Mouse (Mus musculus): ENCODE measurements around the gene Kcna7.
"Not testable (repeated sequence)": the region's sequence is repeated elsewhere in the genome, so short reads cannot be mapped to it uniquely, and the experiment has no call there.

The Kcna7 gene

GRCm38 (mm10) chr7:45395129-45395541 is 10.3 kb upstream of the Kcna7 start:
- DNase-seq (ENCODE audit: low read depth, low spot score) = peak; percentile 63

GRCm38 (mm10) chr7:45395578-45396336 is 9.7 kb upstream of the Kcna7 start, which contains the start of gene Snrnp70:
Snrnp70 (minus strand) TSS chr7:45395742.
- DNase-seq (ENCODE audit: low read depth, low spot score) = peak; percentile 100

GRCm38 (mm10) chr7:45396337-45396775 is 9.1 kb upstream of the Kcna7 start:
- not testable (repeated sequence) for DNase-seq (ENCODE audit: low read depth, low spot score)

GRCm38 (mm10) chr7:45396787-45397186 is 8.7 kb upstream of the Kcna7 start:
- DNase-seq (ENCODE audit: low read depth, low spot score) = no peak

- no peak for DNase-seq (ENCODE audit: low read depth, low spot score)
Observed at GRCm38 (mm10) chr7:45401521-45402085, 3.9 kb upstream of the Kcna7 start.

- DNase-seq (ENCODE audit: low read depth, low spot score) = peak; percentile 48
Observed at GRCm38 (mm10) chr7:45403532-45404261, 1.8 kb upstream of the Kcna7 start.

GRCm38 (mm10) chr7:45406157-45407156 is 1.0 kb downstream of the Kcna7 start:
- DNase-seq (ENCODE audit: low read depth, low spot score) = no peak

GRCm38 (mm10) chr7:45407836-45408235 is 2.4 kb downstream of the Kcna7 start:
- no peak for DNase-seq (ENCODE audit: low read depth, low spot score)

GRCm38 (mm10) chr7:45408351-45408750 is 2.9 kb downstream of the Kcna7 start:
- DNase-seq (ENCODE audit: low read depth, low spot score) = no peak

- no peak for DNase-seq (ENCODE audit: low read depth, low spot score)
Observed at GRCm38 (mm10) chr7:45408949-45409348, 3.5 kb downstream of the Kcna7 start.

GRCm38 (mm10) chr7:45409497-45410163 is 4.2 kb downstream of the Kcna7 start:
- DNase-seq (ENCODE audit: low read depth, low spot score) = no peak

- no peak for DNase-seq (ENCODE audit: low read depth, low spot score)
Observed at GRCm38 (mm10) chr7:45412421-45412820, 7.0 kb downstream of the Kcna7 start.

- DNase-seq (ENCODE audit: low read depth, low spot score) = no peak
Observed at GRCm38 (mm10) chr7:45413113-45413863, 7.8 kb downstream of the Kcna7 start, which contains the start of gene Ntf5. Ntf5 (plus strand) TSS chr7:45413695.

GRCm38 (mm10) chr7:45413864-45414739 is 8.6 kb downstream of the Kcna7 start:
- DNase-seq (ENCODE audit: low read depth, low spot score) = no peak

GRCm38 (mm10) chr7:45414740-45415224 is 9.3 kb downstream of the Kcna7 start:
- no peak for DNase-seq (ENCODE audit: low read depth, low spot score)

- no peak for DNase-seq (ENCODE audit: low read depth, low spot score)
Observed at GRCm38 (mm10) chr7:45415636-45416035, 10.2 kb downstream of the Kcna7 start.

GRCm38 (mm10) chr7:45417962-45418492 is 12.6 kb downstream of the Kcna7 start:
- no peak for DNase-seq (ENCODE audit: low read depth, low spot score)

GRCm38 (mm10) chr7:45419859-45420614 is 14.6 kb downstream of the Kcna7 start:
- DNase-seq (ENCODE audit: low read depth, low spot score) = no peak

Data from embryo, embryonic 11.5 days (tissue).